Mouse (Mus musculus) urinary bladder, adult 18-20 months (tissue): ENCODE results near the gene Higd1c.
"Not testable (repeated sequence)": the region's sequence is repeated elsewhere in the genome, so short reads cannot be mapped to it uniquely, and the experiment has no call there.

Experiments
- DNase-seq, 2 experiments: peaks; one replicate each; pipeline ENCODE4 v3.0.0; 2022; ENCODE audit warnings: low spot score in 2 of 2, mixed read lengths in 2 of 2

The Higd1c gene

DNA sequence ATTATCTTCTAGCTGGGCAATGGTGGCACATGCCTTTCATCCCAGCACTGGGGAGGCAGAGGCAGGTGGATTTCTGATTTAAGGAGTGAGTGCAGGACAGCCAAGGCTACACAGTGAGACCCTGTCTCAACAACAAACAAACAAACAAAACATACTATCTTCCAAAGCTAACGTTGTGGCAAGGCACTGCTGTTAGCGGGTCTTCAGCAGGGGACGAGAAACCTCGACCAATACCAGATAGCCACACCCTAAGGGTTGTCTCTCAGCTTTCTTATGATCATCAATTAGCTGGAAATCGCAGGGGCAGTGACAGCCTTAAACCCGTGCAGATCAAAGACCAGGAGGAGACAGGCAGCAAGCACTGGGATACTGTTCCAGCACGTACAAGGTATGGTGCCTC, at the start of gene Higd1c:
Gene Higd1c, plus strand, starts transcription at position 301 of the 400 bp plus-strand sequence.
- no peak for DNase-seq

GRCm38 (mm10) chr15:100318014-100318671, 46.2 kb upstream of the Higd1c start:
- DNase-seq, result not testable (repeated sequence)

- DNase-seq, result no peak
These were observed 44.5 kb upstream of the Higd1c start for GRCm38 (mm10) chr15:100319884-100320283.

- DNase-seq, result peak in 1 of 2 experiments; percentile 24
These were observed 43.9 kb upstream of the Higd1c start for GRCm38 (mm10) chr15:100320295-100320905.

DNA sequence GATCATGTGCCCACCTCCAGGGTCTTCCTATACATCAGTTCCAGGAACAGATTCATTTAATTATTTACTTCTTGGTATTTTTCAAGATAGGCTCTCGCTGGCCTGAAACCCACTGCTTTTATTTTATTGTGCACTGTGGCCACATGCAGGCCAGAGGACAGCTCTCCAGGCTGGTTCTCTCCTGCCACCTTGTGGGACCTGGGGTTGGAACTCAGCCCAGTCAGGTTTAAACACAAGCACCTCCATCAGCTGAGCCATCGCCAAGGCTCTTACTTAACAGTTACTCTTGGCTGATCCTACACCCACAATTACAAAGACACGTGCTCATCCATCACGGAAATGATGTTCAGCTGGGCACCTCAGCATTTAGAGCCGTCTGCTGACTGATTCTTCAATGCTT, 43.2 kb upstream of the Higd1c start:
- peak in 1 of 2 experiments; percentile 52 for DNase-seq

DNA sequence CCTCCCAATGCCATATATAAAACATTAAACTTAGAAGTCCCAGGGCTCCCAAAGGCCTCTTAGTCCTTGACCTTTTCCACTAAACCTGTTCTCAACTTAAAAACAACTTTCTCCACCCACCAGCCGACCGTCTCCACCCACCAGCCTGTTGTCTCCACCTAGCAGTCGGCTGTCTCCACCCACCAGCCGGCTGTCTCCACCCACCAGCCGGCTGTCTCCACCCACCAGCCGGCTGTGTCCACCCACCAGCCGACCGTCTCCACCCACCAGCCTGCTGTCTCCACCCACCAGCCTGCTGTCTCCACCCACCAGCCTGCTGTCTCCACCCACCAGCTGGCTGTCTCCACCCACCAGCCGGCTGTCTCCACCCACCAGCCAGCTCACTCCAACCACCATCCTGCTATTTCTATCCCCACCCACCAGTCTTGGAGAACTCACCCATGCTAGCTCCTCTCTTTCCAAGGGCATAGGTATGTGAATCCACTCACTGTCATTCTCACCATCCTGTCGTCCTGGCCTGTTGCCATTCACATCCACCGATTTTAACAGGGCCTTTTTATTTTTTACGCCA, 40.2 kb upstream of the Higd1c start:
- no peak for DNase-seq

GRCm38 (mm10) chr15:100325235-100325634, 39.1 kb upstream of the Higd1c start:
- DNase-seq, result peak in 1 of 2 experiments; percentile 27

- DNase-seq, result not testable (repeated sequence)
These were observed 36.3 kb upstream of the Higd1c start for GRCm38 (mm10) chr15:100328089-100328488.

GRCm38 (mm10) chr15:100329336-100329735, 35.0 kb upstream of the Higd1c start:
- not testable (repeated sequence) for DNase-seq

- no peak for DNase-seq
These were observed 33.6 kb upstream of the Higd1c start for GRCm38 (mm10) chr15:100330739-100331138.

DNA sequence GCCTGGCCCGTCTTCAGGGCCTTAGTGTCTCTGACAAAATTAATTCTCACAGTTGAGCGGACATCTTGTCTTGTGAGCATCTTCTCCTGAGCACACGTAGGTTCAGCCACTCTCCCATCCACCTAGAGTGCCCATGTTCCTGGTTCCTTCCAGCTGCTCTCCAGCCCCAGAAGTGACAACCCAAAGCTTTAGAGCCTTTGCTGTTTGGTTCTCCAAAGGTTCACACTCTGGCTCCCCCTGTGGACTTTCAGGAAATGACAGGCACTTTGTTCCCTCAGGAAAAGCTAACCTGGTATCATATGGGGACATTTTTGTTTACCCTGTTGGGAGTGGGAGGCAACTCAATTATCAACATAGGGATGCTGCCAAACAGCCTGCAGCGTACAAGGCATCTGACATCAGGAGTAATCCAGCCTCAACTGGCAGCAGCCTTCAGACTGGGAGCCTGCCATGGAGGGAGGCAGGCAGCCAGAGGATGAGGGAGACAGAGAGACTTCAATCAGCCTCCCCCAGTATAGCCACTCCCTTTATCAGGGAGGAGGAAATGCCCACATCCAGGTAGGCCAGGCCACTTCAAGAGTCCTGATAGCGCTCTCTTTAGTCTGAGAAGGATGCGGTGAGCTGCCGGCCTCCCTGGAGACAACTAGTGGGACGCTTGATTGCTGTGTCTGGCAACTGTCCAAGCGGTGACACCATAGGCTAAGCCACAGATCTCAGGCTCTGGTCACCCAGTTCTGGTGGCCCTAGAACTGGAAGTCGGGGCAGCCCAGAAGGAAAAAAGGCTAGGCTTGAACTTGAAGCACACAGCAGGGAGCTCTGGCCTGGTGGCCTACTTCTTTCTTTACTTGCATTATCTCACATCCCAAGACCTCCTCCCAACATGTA, 32.0 kb upstream of the Higd1c start:
- not testable (repeated sequence) for DNase-seq

DNA sequence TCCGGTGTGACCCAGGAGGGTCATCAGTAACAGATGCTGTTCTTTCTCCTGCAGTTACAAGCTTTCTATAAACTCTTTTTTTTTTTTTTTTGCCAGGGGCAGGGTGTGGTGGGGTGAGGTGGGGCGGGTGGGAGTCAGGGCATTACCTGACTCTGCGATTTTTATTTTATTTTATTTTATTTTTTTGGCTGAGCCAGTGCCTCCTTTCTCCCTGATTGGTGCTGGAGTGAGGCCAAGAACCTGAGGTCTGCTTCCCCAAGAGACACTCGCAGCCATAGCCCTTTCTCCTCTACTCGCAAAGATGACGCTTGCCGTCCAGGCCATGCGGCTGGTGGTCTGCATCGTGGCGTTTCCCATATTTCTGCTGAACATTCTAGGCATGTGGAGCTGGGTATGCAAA, 29.7 kb upstream of the Higd1c start, which contains the start of gene Mettl7a3:
Gene Mettl7a3, plus strand, starts transcription at position 301 of the 400 bp plus-strand sequence.
- DNase-seq, result no peak

- DNase-seq, result not testable (repeated sequence)
These were observed 27.0 kb upstream of the Higd1c start for GRCm38 (mm10) chr15:100337328-100337727.

DNA sequence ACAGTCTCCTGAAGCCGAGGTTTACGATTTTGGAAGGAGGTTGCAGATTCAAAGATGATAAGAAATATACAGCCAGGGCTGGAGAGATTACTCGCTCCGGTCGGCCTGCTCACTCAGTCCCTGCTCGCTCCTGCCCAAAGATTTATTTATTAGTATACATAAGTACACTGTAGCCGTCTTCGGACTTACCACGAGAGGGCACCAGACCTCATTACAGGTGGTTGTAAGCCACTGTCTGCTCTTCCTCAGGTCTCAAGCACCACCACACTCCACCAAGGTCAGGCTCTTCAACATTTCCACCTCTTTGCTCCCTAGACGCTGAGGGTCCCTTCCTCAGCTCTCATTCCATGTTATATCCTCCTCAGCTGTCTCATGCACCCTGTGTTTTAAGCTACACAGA, 26.5 kb upstream of the Higd1c start:
- DNase-seq, result peak in 1 of 2 experiments; percentile 45

DNA sequence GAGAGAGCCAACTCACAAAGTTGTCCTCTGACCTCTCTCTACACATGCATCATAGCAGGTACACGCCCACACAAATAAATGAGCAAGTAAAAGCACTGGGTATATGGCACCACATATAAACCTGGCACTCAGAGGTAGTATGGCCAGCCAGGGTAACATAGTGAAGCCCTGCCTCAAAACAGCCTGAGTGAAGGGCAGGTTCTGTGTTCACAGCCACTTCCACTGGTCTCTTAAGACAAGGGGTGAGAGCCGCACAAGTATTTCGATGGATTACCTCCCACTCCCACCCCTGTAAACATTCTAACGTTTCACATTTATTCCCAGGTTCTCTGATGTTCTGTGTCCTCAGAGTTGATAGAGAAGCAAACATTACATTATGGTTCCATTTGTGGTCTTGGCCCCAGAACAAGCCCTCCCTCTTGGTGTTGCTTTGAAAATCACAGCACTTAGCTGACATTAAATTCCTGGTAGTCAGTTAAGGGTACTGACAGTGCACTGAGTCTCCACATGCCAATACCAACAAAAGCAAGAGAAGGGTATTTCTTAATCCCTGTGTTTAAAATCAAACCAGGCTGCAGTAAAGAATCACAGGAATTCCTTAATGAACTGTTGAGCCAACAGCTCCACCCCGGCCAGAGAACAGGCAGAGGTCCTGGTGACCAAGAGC, 22.9 kb upstream of the Higd1c start:
- not testable (repeated sequence) for DNase-seq

DNA sequence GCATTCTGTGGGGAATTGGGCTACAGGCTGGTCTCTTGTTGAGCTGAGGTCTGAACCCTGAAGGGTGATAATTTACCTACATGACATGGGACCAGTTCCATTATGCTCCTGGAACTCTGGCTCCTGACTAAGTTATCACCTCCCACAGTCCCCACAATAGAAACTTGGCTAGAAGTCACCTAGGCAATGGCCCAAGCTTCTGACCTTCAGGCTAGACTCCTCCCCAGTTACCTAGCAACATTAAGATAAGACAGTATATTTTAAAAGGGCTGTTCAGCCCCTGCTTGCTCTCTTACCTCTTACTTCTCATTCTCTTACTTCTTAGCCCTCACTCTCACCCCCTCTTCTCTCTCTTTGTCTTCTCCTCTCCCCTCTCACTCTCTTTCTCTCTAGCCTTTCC, 18.9 kb upstream of the Higd1c start:
- no peak for DNase-seq

- no peak for DNase-seq
These were observed 17.6 kb upstream of the Higd1c start for GRCm38 (mm10) chr15:100346761-100347160.

DNA sequence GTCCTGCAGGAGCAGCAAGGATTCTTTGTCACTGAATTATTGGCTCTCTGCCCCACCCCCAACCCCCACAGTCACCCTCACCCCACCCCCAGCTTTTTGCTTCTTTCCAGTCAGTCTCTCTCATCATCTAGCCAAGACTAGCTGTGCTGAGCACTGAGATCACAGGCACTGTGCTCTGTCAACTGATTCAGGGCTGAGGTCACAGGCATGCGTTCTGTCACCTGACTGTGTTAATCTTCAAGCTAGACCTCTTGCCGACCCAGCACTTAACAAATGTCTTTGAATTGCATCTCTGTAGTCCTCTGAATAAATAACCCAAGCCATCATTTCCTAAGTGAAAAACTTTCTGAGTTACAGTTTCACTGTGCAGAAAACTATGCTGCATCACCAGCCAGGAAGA, 14.8 kb upstream of the Higd1c start:
- DNase-seq, result no peak

DNA sequence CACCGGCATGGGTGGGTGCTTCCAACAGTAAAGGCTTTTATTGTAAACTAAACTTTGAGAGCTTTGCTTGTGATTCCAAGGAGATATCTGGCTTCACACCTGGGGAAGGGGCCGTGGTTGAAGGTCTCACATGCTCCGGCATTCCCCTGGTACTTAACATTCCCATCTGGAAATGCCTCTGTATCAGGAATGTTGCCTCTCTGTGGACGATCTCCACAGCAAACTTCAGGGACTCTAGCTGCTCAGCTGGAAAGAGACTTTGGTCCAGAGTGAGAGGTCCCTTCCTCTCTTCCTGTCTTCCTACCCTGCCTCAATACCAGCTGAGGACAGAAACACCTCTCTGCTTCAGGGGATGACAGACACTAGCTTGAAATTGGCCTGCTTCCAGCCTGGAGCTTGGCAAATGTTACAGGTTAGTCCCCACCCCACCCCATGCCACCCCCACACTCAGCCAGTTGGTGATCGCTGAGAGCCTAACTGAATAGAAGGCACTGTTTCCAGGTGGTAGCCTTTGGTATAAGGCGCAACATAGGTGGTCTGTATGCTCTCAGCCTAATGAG, 12.8 kb upstream of the Higd1c start:
- DNase-seq, result no peak

DNA sequence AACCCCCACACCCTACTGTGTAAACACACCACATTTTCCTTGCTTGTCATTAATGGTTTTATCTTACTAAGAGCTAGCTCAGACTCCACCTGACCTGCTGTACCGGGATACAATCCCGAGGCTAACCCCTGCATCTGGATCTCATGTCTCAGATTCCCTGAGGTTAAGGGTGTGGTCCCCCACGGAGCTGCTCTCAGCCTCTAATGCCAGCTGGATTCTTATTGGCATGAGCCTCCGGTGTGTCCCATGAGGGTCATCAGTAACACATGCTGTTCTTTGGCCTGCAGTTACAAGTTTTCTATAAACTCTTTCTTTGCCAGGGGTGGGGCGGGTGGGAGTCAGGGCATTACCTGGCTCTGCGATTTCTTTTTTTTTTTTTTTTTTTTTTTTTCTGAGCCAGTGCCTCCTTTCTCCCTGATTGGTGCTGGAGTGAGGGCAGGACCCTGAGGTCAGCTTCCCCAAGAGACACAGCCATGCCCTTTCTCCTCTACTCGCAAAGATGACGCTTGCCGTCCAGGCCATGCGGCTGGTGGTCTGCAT, 11.6 kb upstream of the Higd1c start, which contains the start of the genes Methig1 and Mettl7a2:
Gene Methig1, plus strand, starts transcription at position 439 of the 540 bp plus-strand sequence.
Gene Mettl7a2, plus strand, starts transcription at position 490 of the 540 bp plus-strand sequence.
- DNase-seq, result no peak

- DNase-seq, result not testable (repeated sequence)
These were observed 10.9 kb upstream of the Higd1c start for GRCm38 (mm10) chr15:100353399-100353798.
